In genomic region chr6:128543226-128543625, GRCm38 (mm10) we compare ENCODE assay signal across 15 mouse cellular contexts. TPM values are rescaled to one million over a fixed set of nuclear protein-coding genes. Genes with fewer than 3 reads are reported as not detected.
DNase-seq lines count a peak whose midpoint lies in the region; ATAC-seq and TF ChIP-seq lines count a peak whose summit lies in the region.
"Had no signal": no experiment of that assay in that cellular context is flagged by ENCODE, and none has a peak within 500 bp of the region (broad histone marks: within the 10 kb centered on the region; RNA-seq: fewer than 3 reads in every experiment).

No protein-coding gene starts in this region.

- no peaks in the 10 kb centered on the region for H3K27me3 ChIP-seq in forebrain, embryonic 14.5 days (replicated peaks; ENCODE audit: control insufficient read depth, insufficient read depth, low read length)
- H3K27me3 ChIP-seq in forebrain, embryonic 16.5 days (replicated peaks; ENCODE audit: control insufficient read depth, insufficient read depth, low read length), result no peaks in the 10 kb centered on the region
- no peaks in the 10 kb centered on the region for H3K27me3 ChIP-seq in hindbrain, embryonic 11.5 days (ENCODE audit: control insufficient read depth, insufficient read depth, low read length)
- H3K27me3 ChIP-seq: embryonic facial prominence, embryonic 15.5 days; hindbrain, embryonic 13.5 days; midbrain, embryonic 12.5 days; neural tube, embryonic 15.5 days had no signal

- no peak overlapping the region for H3K9ac ChIP-seq in forebrain, embryonic 14.5 days (ENCODE audit: low read length)
- no peak overlapping the region for H3K9ac ChIP-seq in forebrain, embryonic 16.5 days (replicated peaks; ENCODE audit: low read depth, low read length)
- no peak overlapping the region for H3K9ac ChIP-seq in hindbrain, embryonic 11.5 days (ENCODE audit: low read depth, low read length)
- H3K9ac ChIP-seq: embryonic facial prominence, embryonic 15.5 days; hindbrain, embryonic 13.5 days; midbrain, embryonic 12.5 days; neural tube, embryonic 15.5 days had no signal

- 85% methylated on average over 13 of the region's 13 CpGs for WGBS in forebrain, embryonic 14.5 days
- 81% methylated on average over 13 of the region's 13 CpGs for WGBS in forebrain, embryonic 16.5 days
- 78% methylated on average over 13 of the region's 13 CpGs for WGBS in hindbrain, embryonic 11.5 days

- peak; percentile 6 for DNase-seq in forebrain, embryonic 14.5 days (ENCODE audit: low spot score)
- DNase-seq in ES-CJ7 (ENCODE audit: low read depth, low spot score), result peak; percentile 13
- DNase-seq in layer of hippocampus, adult 2 months (ENCODE audit: low spot score in 2 of 2), result peak; percentile 33 to 37
- DNase-seq in lung, postnatal 14 days, result peak; percentile 42
- DNase-seq in B cell, adult 2 months, result no peak
- no peak for DNase-seq in hindbrain, embryonic 11.5 days (ENCODE audit: low spot score)
- DNase-seq in gastrocnemius, postnatal 4 days (ENCODE audit: low spot score in 2 of 2), result no peak
- DNase-seq: gastrocnemius, adult 2 months; thymus, adult 18-20 months had no signal

- H3K4me1 ChIP-seq in forebrain, embryonic 14.5 days (ENCODE audit: control insufficient read depth, insufficient read depth, low read length), result no peaks in the 10 kb centered on the region
- no peaks in the 10 kb centered on the region for H3K4me1 ChIP-seq in forebrain, embryonic 16.5 days (replicated peaks; ENCODE audit: control insufficient read depth, insufficient read depth, low read length)
- H3K4me1 ChIP-seq in hindbrain, embryonic 11.5 days (replicated peaks; ENCODE audit: control insufficient read depth, insufficient read depth, low read length), result no peaks in the 10 kb centered on the region
- H3K4me1 ChIP-seq: embryonic facial prominence, embryonic 15.5 days; hindbrain, embryonic 13.5 days; midbrain, embryonic 12.5 days; neural tube, embryonic 15.5 days had no signal

- no peak overlapping the region for H3K4me2 ChIP-seq in forebrain, embryonic 14.5 days (ENCODE audit: low read length)
- no peak overlapping the region for H3K4me2 ChIP-seq in forebrain, embryonic 16.5 days (ENCODE audit: low read length)
- H3K4me2 ChIP-seq in hindbrain, embryonic 11.5 days (replicated peaks; ENCODE audit: low read depth, low read length), result no peak overlapping the region
- H3K4me2 ChIP-seq: embryonic facial prominence, embryonic 15.5 days; hindbrain, embryonic 13.5 days; midbrain, embryonic 12.5 days; neural tube, embryonic 15.5 days had no signal

- no peaks in the 10 kb centered on the region for H3K36me3 ChIP-seq in forebrain, embryonic 14.5 days (ENCODE audit: control insufficient read depth, insufficient read depth, low read length)
- no peaks in the 10 kb centered on the region for H3K36me3 ChIP-seq in forebrain, embryonic 16.5 days (ENCODE audit: control insufficient read depth, insufficient read depth)
- no peaks in the 10 kb centered on the region for H3K36me3 ChIP-seq in hindbrain, embryonic 11.5 days (ENCODE audit: control insufficient read depth, insufficient read depth, low read length)
- H3K36me3 ChIP-seq: embryonic facial prominence, embryonic 15.5 days; hindbrain, embryonic 13.5 days; midbrain, embryonic 12.5 days; neural tube, embryonic 15.5 days had no signal

- TF ChIP-seq CTCF in layer of hippocampus, adult 2 months (conservative IDR thresholded peaks at IDR 0.05), result no peak

- H3K27ac ChIP-seq in forebrain, embryonic 14.5 days (ENCODE audit: low read depth, low read length), result no peak overlapping the region
- H3K27ac ChIP-seq in forebrain, embryonic 16.5 days (ENCODE audit: low read length), result no peak overlapping the region
- peak overlapping the region; percentile 57; the same call in 1 of the 2 replicates for H3K27ac ChIP-seq in layer of hippocampus, adult 2 months
- no peak overlapping the region for H3K27ac ChIP-seq in hindbrain, embryonic 11.5 days (ENCODE audit: low read depth, low read length)
- H3K27ac ChIP-seq: embryonic facial prominence, embryonic 15.5 days; gastrocnemius, adult 2 months; hindbrain, embryonic 13.5 days; midbrain, embryonic 12.5 days; neural tube, embryonic 15.5 days had no signal

- H3K9me3 ChIP-seq in forebrain, embryonic 14.5 days (replicated peaks; ENCODE audit: control insufficient read depth, low read length), result no peaks in the 10 kb centered on the region
- H3K9me3 ChIP-seq in forebrain, embryonic 16.5 days (ENCODE audit: control insufficient read depth, low read length), result no peaks in the 10 kb centered on the region
- H3K9me3 ChIP-seq in hindbrain, embryonic 11.5 days (ENCODE audit: control insufficient read depth, low read length), result no peaks in the 10 kb centered on the region
- H3K9me3 ChIP-seq: embryonic facial prominence, embryonic 15.5 days; hindbrain, embryonic 13.5 days; midbrain, embryonic 12.5 days; neural tube, embryonic 15.5 days had no signal

- no peak overlapping the region for H3K4me3 ChIP-seq in forebrain, embryonic 14.5 days (ENCODE audit: low read depth, low read length)
- H3K4me3 ChIP-seq in forebrain, embryonic 16.5 days (replicated peaks; ENCODE audit: low read length), result no peak overlapping the region
- H3K4me3 ChIP-seq in layer of hippocampus, adult 2 months, result peak overlapping the region; percentile 41
- no peak overlapping the region for H3K4me3 ChIP-seq in hindbrain, embryonic 11.5 days (ENCODE audit: low read depth, low read length)
- H3K4me3 ChIP-seq: embryonic facial prominence, embryonic 15.5 days; gastrocnemius, adult 2 months; hindbrain, embryonic 13.5 days; midbrain, embryonic 12.5 days; neural tube, embryonic 15.5 days had no signal

- ATAC-seq in forebrain, embryonic 14.5 days, result no peak
- ATAC-seq in forebrain, embryonic 16.5 days, result no peak
- ATAC-seq in hindbrain, embryonic 11.5 days (ENCODE audit: low FRiP score), result no peak

RNA-seq across cellular contexts. Expression of gene Pzp, which starts 16.7 kb away (rescaled TPM):
- polyA plus RNA-seq in forebrain, embryonic 14.5 days (2014; fragmentation: Nextera tagmentation; extraction: Ambion mirVana), result not detected in 2 replicates
- polyA plus RNA-seq in forebrain, embryonic 16.5 days (2015; fragmentation: Nextera tagmentation; extraction: Ambion mirVana), result not detected in 2 replicates
- not detected for total RNA-seq in layer of hippocampus, adult 2 months (2021)
- polyA plus RNA-seq in hindbrain, embryonic 11.5 days (2014; fragmentation: Nextera tagmentation; extraction: Ambion mirVana), result not detected in 2 replicates
- 1 to 10 TPM in 1 of 2 experiments, under 1 TPM in 1; 0.69 to 6.6 TPM for total RNA-seq in gastrocnemius, postnatal 4 days (2021)
- total RNA-seq: gastrocnemius, adult 2 months; left cerebral cortex, adult 8-10 months had no signal
- polyA plus RNA-seq: midbrain, embryonic 12.5 days had no signal

RNA-seq across cellular contexts. Expression of gene A2ml1, which starts 38.2 kb away (rescaled TPM):
- polyA plus RNA-seq in forebrain, embryonic 14.5 days (2014; fragmentation: Nextera tagmentation; extraction: Ambion mirVana), result 2.8 and 3.3 TPM in 2 replicates
- 3.4 and 3.9 TPM in 2 replicates for polyA plus RNA-seq in forebrain, embryonic 16.5 days (2015; fragmentation: Nextera tagmentation; extraction: Ambion mirVana)
- 10 to 100 TPM in 1 of 2 experiments, 1 to 10 TPM in 1; 9.8 to 10.4 TPM for total RNA-seq in layer of hippocampus, adult 2 months (2021)
- not detected in 2 replicates for polyA plus RNA-seq in hindbrain, embryonic 11.5 days (2014; fragmentation: Nextera tagmentation; extraction: Ambion mirVana)
- not detected for total RNA-seq in gastrocnemius, postnatal 4 days (2021)
- total RNA-seq: gastrocnemius, adult 2 months had no signal
- polyA plus RNA-seq: midbrain, embryonic 12.5 days had no signal

Comparison
In these comparisons a context has a peak if more than half of its experiments do, and no peak if none do; other contexts are left out.
1. DNase-seq: peak in forebrain, embryonic 14.5 days (single experiment), ES-CJ7 (single experiment), layer of hippocampus, adult 2 months (2 of 2) and lung, postnatal 14 days (single experiment); none in B cell, adult 2 months (0 of 2), hindbrain, embryonic 11.5 days (single experiment) and gastrocnemius, postnatal 4 days (0 of 2).